Mouse (Mus musculus) cerebellum, adult 9-11 months (tissue): ENCODE data around the gene Eid2.
"Not testable (repeated sequence)": the region's sequence is repeated elsewhere in the genome, so short reads cannot be mapped to it uniquely, and the experiment has no call there.

Experiments used
- DNase-seq: peaks from one replicate; pipeline ENCODE4 v3.0.0; 2022

Gene Eid2

DNA sequence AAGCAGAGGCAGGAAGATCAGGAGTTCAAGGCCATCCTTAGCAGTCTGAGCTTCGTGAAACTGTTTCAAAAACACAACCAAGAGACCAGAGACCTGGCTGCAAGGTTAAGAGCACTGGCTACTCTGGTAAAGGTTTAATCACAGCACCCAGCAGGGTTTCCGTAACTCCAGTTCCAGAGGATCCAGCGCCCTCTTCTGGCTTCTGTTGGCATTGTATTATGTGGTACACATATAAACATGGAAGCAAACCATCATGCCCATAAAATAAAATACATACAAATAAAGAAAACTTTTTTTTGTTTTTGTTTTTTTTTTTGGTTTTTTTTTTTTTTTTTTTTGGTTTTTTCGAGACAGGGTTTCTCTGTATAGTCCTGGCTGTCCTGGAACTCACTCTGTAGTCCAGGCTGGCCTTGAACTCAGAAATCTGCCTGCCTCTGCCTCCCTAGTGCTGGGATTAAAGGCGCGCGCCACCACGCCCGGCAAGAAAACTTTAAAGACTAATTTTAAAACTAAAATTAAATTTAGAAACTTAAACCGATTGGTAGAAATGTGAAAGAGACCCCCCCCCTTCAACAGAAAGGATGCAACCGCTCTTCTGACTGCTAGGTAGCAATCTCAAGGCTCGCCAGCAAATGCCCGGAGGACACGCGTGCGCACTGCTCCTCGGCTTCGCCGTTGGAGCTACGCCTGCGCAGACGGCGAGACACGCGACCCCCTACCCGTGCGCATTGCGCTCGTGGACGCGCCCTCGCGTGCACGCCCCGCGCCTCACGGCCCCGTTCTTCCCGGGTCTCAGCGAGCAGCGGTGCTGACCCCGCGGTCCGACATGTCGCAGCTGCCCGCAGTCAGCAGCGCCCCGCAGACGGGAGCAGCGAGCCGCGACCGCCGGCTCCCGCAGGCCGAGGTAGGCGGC lies at the start of gene Eid2:
Gene Eid2, plus strand, starts transcription at position 753 of the 913 bp plus-strand sequence.
- peak; percentile 93 for DNase-seq

DNA sequence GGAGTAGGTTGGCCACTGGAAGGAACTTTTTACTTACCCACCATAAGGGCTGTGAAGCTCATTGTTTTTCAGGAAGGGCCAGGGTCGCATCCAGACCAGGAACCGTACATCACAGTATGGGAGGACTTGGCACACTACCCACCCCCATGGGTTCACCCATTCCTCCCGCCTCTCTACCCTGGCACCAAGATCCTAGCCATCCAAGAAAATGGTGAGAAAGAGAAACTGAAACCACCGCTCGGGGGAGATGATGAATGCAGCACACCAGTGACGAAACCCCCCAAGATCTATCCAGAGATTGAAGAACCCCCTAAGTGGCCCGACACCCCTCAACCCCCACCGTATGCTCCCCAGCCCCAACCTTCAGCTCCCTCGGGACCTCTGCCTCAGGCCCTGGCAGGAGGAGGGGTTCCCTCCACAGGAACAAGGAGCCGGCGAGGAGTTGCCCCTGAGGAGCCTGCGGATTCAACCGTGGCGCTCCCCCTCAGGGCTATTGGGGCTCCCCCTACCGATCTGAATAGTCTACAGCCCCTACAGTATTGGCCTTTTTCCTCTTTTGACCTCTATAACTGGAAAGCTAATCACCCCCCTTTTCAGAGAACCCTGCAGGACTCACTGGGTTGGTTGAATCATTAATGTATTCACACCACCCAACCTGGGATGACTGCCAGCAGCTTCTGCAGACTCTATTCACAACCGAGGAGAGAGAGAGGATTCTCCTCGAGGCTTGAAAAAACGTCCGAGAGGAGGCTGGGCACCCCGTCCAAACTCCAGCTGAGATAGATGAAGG lies 48.5 kb upstream of the Eid2 start:
- peak; percentile 34 for DNase-seq

DNA sequence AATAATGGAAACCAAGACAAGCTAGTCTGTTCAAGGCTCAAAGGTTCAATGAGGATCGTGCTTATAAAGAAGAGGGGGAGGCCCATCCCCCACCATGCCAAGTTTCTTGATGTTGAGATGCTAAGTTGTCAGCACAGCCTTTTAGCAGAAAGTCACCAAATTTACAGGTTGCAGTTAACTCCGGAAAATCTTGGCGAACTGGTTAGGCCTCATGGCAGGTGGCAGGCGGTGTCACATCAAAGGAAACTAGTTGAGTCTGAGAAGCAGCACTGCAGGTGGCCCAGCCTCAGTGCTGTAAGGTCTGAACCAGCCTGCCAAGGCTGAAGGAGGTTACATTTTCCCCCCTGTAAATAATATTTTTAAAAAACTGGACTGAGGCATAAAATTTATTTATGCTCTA lies 40.8 kb upstream of the Eid2 start:
- not testable (repeated sequence) for DNase-seq

DNA sequence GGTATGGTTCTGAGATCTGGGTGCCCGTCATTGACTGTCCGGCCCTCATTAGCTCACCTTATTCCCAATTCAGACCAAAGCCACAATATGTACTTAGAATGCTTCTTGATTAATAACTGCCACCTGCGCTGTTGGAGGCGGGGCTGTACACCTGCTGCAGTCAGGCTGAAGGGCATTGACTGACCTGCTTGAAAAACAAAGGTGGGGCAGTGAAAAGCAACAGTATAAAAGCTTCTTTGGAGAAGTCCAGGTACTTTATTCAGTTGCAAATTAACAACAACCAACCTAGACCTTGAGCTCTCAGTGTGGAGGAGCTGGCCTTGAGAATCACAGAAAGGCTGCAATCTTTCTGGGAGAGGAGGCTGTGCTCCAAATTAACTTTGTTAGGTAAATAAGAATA lies 40.3 kb upstream of the Eid2 start:
- DNase-seq, result not testable (repeated sequence)

DNA sequence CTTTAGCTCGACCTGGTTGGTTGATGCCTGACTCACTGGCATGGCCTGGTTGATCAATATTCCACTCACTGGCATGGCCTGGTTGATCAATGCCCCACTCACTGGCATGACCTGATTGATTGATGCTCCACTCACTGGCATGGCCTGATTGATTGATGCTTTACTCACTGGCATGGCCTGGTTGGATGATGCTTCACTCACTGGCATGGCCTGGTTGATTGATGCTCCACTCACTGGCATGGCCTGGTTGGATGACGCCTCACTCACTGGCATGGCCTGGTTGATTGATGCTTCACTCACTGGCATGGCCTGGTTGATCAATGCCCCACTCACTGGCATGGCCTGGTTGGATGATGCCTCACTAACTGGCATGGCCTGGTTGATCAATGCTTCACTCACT lies 23.7 kb upstream of the Eid2 start:
- not testable (repeated sequence) for DNase-seq

DNA sequence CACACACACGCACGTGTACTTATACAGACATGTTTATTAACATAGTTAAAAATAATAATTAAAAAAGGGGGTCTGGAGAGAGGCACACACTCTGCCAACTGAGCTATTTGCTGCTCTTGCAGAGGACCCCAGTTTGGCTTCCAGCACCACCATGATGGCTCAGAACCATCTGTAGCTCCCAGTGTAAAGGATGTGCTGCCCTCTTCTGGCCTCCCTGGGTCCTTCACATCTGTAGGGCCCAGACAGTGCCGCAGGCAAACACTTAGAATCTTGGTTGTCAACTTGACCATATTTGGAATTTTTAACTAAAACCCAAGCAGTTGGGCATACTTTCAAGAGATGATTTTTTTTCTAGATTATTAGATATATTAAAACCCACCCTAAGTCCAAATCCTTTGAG lies 18.7 kb upstream of the Eid2 start:
- DNase-seq, result no peak

DNA sequence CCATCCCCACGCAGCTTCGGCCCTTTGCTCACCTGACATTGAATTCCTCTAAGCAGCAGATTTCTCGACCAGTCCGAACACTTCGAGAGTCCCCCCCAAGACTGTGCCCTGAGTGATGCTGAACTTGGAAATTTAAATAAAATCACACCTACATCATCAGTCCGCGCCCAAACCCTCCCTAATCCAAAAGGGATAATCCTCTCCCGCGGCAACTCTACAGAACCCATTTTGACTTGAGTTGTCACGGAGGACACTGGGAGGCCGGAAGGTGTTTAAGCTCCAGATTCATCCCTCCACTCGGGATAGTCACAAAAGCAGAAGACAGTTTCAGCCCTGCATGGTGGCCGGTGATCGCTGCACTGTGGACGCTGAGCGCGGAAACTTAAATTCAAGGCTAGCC lies 15.7 kb upstream of the Eid2 start:
- DNase-seq, result no peak

DNA sequence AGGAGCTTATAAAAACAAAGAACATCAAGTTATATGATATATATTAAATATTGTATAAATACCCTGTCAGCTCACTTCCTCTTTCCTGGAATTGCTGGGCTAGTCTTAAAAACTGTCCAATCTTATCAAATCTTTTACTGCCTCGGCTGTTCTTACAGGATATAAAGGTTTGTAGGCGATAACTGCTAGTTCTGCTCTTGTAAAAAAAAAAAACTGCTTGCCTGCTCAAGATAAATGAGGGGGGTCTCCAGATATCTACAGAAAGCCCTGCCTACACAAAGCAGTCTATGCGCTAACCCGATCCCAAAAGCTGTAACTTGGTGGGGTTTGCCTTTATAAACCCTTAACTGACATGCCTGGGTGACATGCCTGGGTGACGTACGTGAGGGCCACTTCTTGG lies 13.1 kb upstream of the Eid2 start:
- DNase-seq, result no peak

DNA sequence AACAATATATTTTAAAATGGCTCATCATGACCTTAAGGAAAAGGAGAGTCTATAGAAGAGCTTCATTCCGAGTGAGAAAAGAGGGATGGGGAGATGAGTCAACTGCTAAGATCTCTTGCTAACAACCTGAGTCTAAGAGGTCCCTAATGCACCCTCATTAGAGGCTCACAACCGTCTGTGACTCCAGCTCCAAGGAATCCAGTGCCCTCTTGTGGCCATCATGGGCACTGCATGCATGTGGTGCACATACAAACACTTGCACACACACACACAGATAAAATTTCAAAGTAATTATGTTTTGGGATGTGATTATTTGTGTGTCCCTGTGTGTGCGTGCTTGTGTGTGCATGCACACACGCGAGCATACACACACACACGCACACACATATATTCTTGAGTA lies 12.2 kb upstream of the Eid2 start:
- DNase-seq, result no peak

DNA sequence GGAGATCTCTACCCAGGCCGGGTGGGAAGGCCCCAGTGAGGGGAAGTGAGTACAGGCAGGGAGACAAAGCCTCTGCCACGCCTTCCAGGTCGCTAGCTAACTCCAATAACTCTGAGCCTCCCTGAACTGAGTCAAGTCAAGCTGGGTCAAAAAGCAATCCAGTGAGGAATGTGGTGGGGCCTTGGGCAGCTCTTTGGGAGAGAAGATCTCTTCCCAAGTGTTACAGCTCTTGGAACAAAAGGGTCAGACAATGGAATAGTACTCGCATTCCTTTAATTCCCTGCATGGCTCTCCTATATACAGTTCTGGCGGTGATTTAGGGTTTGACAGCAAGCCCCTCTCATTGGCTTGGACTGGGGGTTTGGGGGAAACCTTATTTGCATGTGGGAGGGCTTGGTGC lies 4.8 kb upstream of the Eid2 start:
- no peak for DNase-seq

DNA sequence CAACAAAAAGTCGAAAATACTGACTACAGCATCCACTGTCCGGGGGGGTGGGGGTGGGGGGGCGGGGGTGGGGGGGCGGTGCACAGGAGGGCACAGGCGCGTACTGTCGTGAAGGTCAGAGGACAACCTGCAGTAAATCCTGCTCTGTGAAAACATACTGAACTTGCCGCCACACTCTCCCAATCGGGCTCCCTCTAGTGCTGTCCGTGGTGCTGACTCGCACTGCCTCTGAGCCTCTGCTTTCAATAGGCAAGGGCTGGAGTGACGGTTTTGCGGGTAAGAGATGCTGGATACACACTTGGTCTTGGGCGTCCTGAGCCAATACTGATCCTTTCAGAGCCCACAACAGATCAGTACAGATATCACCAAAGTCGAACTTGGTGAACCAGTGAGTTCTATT lies 3.9 kb upstream of the Eid2 start:
- no peak for DNase-seq

DNA sequence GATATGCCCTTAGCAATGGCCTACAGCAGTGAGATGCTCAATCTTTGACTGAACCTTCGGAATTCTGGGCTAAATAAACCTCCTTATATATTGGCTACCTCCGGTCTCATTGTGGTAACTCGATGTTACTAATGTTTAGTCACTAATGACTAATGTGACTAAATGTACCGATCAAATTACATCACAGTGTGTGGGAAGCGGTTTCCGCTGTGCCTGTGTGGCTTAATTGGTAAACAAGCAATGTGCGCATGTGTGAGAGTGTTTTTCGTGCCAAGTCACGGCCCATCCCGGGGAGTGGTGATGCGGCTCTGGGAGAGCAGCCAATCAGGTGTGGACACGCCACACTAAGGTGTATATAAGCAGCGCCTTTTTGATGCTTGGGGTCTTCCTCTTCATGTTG lies 2.3 kb upstream of the Eid2 start:
- no peak for DNase-seq

DNA sequence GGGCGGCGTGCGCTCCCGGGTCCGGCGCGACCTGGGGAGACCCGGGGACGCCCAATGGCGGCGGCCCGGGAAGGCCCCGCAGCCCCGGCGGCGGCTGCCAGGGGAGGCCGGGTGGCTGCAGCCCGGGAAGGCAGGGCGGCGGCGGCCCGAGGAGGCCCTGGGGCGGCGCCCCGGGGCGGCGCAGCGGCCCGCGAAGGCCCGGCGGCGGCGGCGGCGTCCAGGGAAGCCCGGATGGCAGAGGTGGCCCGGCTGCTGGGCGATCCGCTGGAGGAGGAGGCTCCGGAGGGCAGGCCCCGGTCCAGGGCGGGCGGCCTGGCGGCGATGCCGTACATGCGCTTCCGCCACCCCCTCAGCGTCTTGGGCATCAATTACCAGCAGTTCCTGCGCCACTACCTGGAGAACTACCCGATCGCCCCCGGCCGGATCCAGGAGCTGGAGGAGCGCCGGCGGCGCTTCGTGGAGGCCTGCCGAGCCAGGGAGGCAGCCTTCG lies 406 bp downstream of the Eid2 start:
- DNase-seq, result peak; percentile 69

DNA sequence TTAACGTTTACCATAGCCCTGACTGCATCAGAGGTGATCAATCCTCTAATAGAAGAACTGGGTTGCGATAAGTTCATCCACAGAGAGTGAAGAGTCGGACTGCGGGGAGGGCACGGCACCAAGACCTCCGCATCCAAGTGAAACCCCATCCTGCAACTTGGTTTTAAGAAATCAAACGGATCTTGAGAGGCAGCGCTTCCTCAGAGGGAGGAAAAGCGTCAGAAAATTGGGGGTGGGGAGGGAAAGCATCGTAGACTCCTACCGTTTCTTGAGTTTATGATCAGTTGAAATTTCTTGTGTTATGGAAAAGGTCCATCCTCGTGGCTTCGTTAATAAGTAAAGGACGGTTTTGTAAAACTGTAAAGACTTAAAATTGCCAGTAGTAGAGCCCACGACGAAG lies 895 bp downstream of the Eid2 start:
- DNase-seq, result no peak

DNA sequence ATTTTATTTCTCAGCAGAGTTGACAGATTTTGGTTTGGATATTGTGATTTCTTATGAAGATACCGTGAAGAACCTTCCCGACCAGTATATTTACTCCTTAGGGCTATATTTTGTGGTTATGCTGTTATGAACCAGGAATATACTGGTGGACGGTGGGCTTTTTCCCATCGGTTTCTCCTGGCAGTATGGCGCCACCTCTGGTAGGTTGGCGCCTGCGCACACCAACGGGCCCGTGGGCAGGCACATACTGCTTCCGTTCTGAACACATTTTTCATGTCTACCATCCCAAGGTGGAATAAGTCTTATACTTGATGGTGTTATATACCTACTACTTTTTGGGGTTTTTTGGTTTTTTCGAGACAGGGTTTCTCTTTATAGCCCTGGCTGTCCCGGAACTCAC lies 1.7 kb downstream of the Eid2 start:
- no peak for DNase-seq

DNA sequence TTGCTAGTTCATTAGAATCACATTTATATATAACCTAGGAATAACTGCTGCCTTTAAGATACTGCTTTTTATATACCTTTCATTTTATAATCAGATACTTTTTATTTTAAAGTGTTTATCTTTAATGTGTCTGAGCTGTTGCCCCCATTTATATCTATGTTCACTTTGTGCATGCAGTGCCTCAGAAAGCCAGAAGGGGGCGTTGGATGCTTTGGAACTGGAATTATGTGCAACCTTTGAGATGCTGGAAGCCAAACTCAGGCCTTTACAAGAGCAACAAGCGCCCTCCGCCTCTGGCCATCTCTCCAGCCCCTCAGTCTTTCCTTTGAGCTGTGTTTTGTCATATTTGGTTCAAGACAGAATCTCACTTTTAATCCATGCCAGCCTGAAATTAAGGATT lies 4.1 kb downstream of the Eid2 start:
- DNase-seq, result no peak

DNA sequence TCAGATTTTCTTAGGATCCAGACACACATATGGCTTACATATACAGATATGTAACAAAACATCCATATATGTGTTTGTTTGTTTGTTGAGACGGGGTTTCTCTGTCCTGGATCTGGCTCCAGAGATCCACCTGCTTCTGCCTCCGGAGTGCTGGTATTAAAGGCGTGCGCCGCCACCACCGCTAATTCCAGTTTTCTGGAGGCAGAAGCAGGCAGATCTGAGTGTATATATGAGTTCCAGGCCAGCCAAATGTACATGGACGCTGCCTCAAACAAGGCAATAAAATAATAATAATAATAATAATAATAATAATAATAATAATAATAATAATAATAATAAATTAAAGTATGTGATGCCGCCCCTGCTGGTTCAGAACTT lies 9.5 kb downstream of the Eid2 start:
- no peak for DNase-seq

DNA sequence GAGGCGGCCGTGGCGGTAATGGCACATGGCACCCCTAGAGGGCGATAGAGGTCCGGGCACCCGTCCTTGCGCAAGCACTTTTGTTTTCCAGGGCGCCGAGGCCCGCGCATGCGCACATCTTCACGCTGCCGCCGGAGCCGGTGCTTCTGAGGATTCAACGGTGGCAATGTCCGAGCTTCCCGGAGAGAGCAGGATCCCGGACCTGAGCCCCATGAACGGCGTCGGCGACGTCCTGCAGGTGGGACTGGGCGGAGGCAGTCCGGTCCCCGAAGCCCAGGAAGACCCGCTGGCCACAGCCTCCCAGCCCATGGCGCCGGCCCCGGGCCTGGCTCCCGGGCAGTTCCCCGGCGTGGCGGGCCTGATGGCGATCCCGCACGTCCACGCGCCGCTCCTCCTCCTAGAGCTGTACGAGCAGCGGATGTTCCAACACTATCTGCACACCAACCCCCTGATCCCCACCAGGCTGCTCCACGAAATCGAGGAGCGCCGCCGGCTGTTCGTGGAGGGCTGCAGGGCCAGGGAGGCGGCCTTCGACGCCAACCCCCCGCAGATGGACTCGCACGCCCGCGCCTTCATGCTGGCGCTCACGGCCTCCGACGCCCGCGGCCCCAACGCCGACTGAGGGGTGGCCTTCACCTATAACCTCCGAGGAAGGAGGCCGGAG lies 10.1 kb downstream of the Eid2 start, which contains the start of gene Eid2b:
Gene Eid2b, plus strand, starts transcription at position 125 of the 664 bp plus-strand sequence.
- peak; percentile 95 for DNase-seq

DNA sequence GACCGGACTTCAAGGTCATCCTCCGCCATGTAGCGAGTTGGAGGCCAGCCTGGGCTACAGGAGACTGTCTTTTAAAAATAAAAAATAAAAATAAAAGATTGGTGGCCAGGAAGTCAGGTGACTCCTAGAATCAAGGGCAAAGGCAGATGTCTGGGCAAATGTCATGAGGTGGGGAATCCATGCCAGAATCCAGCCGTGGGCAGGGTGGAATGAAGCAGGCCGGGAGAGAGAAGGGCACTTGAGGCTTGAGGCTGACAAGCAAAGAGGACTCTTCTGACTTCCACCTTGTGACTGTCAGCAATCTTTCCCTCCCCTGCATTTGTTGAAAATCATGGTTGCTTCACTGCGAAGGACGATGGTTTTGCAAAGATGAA lies 10.6 kb downstream of the Eid2 start:
- peak; percentile 41 for DNase-seq

DNA sequence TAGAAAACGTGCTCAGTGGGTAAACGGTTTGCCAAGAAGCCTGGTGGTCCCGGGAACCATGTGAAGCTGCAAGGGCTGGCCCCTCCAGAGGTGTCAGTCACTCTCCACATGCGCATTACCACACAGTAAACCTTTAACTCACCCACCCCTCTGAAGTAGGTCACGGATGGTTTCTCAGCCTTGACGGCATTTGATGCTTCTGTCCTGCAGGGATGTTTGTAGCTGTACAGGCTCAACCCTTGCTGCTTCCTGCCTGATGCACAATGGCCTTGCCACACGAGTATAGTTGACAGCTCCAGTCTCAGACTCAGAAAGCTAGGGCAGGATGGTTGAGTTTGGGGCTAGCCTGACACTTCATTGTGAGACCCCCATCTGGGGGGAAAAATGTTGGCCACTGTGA lies 12.9 kb downstream of the Eid2 start:
- no peak for DNase-seq

DNA sequence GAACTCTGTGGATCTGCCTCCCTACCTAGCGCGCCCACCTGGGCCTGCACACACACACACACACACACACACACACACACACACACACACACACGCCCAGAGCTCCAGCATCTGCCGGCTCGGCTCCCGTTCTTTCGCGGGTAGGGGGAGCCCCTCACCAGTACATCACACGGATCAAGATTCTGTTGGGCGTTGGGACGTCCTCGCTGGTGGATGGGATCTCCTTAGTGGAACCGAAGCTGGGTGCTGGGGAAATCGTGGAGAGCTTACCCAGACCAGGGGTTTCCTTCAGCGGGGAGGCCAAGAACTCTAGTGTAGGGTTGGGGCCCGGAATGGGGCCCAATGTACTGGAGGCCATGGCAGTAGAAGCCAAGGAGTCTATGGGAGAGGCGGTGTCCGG lies 22.5 kb downstream of the Eid2 start:
- no peak for DNase-seq

DNA sequence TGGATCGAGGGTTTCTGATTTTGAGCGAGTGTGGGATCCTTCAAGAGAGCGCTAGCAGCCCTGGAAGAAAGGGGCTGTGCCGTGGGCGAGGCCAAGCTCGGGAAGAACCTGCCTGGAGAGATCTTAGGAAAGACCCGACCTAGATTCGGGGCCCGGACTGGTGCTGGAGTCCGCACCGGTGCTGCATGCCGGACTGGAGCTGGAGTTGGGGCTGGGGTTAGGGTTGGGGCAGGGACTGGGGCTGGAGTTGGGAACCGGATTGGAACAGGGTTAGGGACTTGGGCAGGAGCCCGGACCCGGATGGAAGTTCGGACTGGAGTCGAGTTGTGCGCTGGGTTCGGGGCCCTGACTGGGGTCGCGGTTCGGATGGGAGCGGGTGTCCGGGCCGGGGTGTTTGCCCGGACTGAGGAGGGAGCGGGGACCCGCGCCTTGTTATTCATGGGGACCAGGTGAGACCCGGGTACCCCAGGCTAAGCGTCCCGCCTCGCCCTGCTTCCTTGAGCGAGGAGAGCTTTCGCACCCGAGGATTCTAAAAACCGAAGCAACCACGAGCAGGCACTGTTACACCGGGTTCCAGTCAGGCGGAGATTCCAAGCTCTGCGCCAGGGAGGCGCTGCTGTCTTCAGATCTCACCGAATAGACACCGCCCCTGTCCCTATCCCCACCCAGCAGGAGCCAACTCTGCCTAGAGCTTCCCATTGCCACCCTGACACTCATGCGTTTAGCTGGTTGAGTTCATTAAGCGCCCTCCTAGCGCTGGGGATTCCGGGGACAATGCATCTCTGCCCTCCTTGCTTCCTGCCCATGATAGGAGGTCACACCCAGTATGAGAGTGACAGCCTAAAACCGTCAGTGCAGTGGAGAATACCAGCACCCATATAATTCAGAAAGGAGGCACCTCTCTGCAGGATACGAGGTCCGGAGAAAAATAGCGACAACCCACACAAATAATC lies 23.2 kb downstream of the Eid2 start, which contains the start of gene Selenov:
Gene Selenov, minus strand, starts transcription at position 549 of the 953 bp plus-strand sequence.
- DNase-seq, result no peak
